Mouse (Mus musculus) olfactory bulb, adult 2 months (tissue): ENCODE measurements around the gene Skiv2l. TPM values are rescaled to one million over a fixed set of nuclear protein-coding genes. Genes with fewer than 3 reads are reported as not detected.

Experiments used
- H3K27ac ChIP-seq: fragments of 200-500 bp; 2 replicates; pipeline ENCODE4 v1.5.1; 2012; ENCODE audit warnings: low read depth, low read length; ENCODE audit not compliant: insufficient read depth
- H3K4me1 ChIP-seq: fragments of 200-500 bp; 2 replicates; pipeline ENCODE4 v1.6.1; 2012; ENCODE audit warnings: low read length; ENCODE audit not compliant: control insufficient read depth, insufficient read depth
- H3K4me3 ChIP-seq: fragments of 200-500 bp; 2 replicates; pipeline ENCODE4 v1.5.1; 2012; ENCODE audit warnings: mild to moderate bottlenecking, low read depth, low read length, moderate library complexity; ENCODE audit not compliant: insufficient read depth
- CTCF ChIP-seq: fragments of 200-500 bp; IDR thresholded peaks from 2 replicates; pipeline ENCODE4 v1.5.1; 2012; ENCODE audit warnings: low read depth, mild to moderate bottlenecking, low read length, moderate library complexity; ENCODE audit not compliant: insufficient read depth
- POLR2A ChIP-seq: fragments of 200-500 bp; IDR thresholded peaks from 2 replicates; pipeline ENCODE4 v1.6.1; 2012; ENCODE audit warnings: mild to moderate bottlenecking, low read depth, low read length, moderate library complexity; ENCODE audit not compliant: insufficient read depth
- WGBS: fragments of 180-500 bp; shearing (Covaris S2); methylation state at CpG from one replicate; pipeline ENCODE4 v1.1.7; 2018; 5-methylcytosine and 5-hydroxymethylcytosine counted together
- polyA plus RNA-seq: library from polyadenylated mRNA; stranded (reverse); fragments of >200 nt; gene quantifications from 2 replicates; pipeline ENCODE4 v1.2.4, GENCODE M21; 2012; ENCODE audit warnings: low replicate concordance; ENCODE audit not compliant: missing spikeins, insufficient read depth, insufficient read length

The Skiv2l gene
- polyA plus RNA-seq: not detected in 2 replicates

- H3K27ac ChIP-seq: no peak within 1 kb of the TSS
- under 1% methylated on average over 65 of the region's 65 CpGs for WGBS
- H3K4me1 ChIP-seq: peaks cover 8% of the 10 kb centered on the region
- TF ChIP-seq CTCF: no peak
- TF ChIP-seq POLR2A: peak; percentile 92
- H3K4me3 ChIP-seq: peak within 1 kb of the TSS; percentile 67
Observed at GRCm38 (mm10) chr17:34849722-34850516, at the start of gene Skiv2l, which contains the start of gene Nelfe. Gene Skiv2l, minus strand, starts transcription at chr17:34850210. Gene Nelfe, plus strand, starts transcription at chr17:34850391.

- 1% methylated on average over 42 of the region's 45 CpGs for WGBS
Observed at GRCm38 (mm10) chr17:34899053-34899889, 49.3 kb upstream of the Skiv2l start.

GRCm38 (mm10) chr17:34898706-34899052, 48.7 kb upstream of the Skiv2l start:
- WGBS: 0% methylated on average over 26 of the region's 47 CpGs
- TF ChIP-seq CTCF (no peak), POLR2A (no peak)
- Histone ChIP-seq H3K4me3 (peak overlapping the region; percentile 99), H3K27ac (no peak overlapping the region), H3K4me1 (peaks cover 21% of the 10 kb centered on the region)

More at GRCm38 (mm10) chr17:34899053-34899889, 49.3 kb upstream of the Skiv2l start:
- H3K4me3 ChIP-seq: peak overlapping the region; percentile 99
- no peak for TF ChIP-seq POLR2A
- TF ChIP-seq CTCF: no peak
- H3K4me1 ChIP-seq: peaks cover 21% of the 10 kb centered on the region
- peak overlapping the region; percentile 31; the same call in 1 of the 2 replicates for H3K27ac ChIP-seq

GRCm38 (mm10) chr17:34898160-34898586, 48.2 kb upstream of the Skiv2l start, which contains the start of the genes C2 and Ehmt2:
Gene C2, minus strand, starts transcription at chr17:34898265.
Gene Ehmt2, plus strand, starts transcription at chr17:34898469.
- H3K4me3 ChIP-seq: peak within 1 kb of the TSS; percentile 99
- under 1% methylated on average over 43 of the region's 44 CpGs for WGBS
- peaks cover 21% of the 10 kb centered on the region for H3K4me1 ChIP-seq
- peak within 1 kb of the TSS; percentile 87 for H3K27ac ChIP-seq
- TF ChIP-seq CTCF (no peak), POLR2A (peak; percentile 69)

- TF ChIP-seq POLR2A: no peak
- TF ChIP-seq CTCF: no peak
- WGBS: 8% methylated on average over 10 of the region's 10 CpGs
- Histone ChIP-seq H3K27ac (peak overlapping the region; percentile 87), H3K4me3 (peak overlapping the region; percentile 99), H3K4me1 (peaks cover 21% of the 10 kb centered on the region)
Observed at GRCm38 (mm10) chr17:34897373-34898159, 47.6 kb upstream of the Skiv2l start.

- TF ChIP-seq CTCF (no peak), POLR2A (no peak)
- no peak overlapping the region for H3K4me3 ChIP-seq
- 77% methylated on average over 17 of the region's 17 CpGs for WGBS
- H3K4me1 ChIP-seq: peaks cover 21% of the 10 kb centered on the region
- H3K27ac ChIP-seq: no peak overlapping the region
Observed at GRCm38 (mm10) chr17:34896366-34896765, 46.4 kb upstream of the Skiv2l start.

GRCm38 (mm10) chr17:34895724-34896123, 45.7 kb upstream of the Skiv2l start:
- Histone ChIP-seq H3K27ac (no peak overlapping the region), H3K4me1 (peaks cover 21% of the 10 kb centered on the region), H3K4me3 (peak overlapping the region; percentile 72; the same call in 1 of the 2 replicates)
- TF ChIP-seq POLR2A (no peak), CTCF (no peak)
- 91% methylated on average over 15 of the region's 15 CpGs for WGBS
